Mouse (Mus musculus): ENCODE results near the gene Prdm9.

- TF ChIP-seq GATA1 (IDR thresholded peaks at IDR 0.05; ENCODE audit: borderline replicate concordance, low read length) = no peak
- no peak for TF ChIP-seq CTCF (IDR thresholded peaks at IDR 0.05; ENCODE audit: low read depth, low read length)
- no peak for TF ChIP-seq TAL1 (conservative IDR thresholded peaks at IDR 0.05; ENCODE audit: low read depth, low read length)
- TF ChIP-seq GATA2 (IDR thresholded peaks at IDR 0.05; ENCODE audit: borderline replicate concordance, low read depth, low read length) = no peak
- TF ChIP-seq POLR2AphosphoS5 (IDR thresholded peaks at IDR 0.05; ENCODE audit: insufficient replicate concordance, low read depth, low read length) = no peak
Observed at GRCm38 (mm10) chr17:15549713-15550112, 14.4 kb downstream of the Prdm9 start.
